Mouse (Mus musculus) induced T-regulatory cell, adult 2 months (primary cell): ENCODE measurements around the gene Fbxl18.
"Not testable (repeated sequence)": the region's sequence is repeated elsewhere in the genome, so short reads cannot be mapped to it uniquely, and the experiment has no call there.

Source experiments
- DNase-seq: peaks from one replicate; pipeline ENCODE4 v3.0.0-alpha.2; 2012; ENCODE audit warnings: low read depth

Gene Fbxl18

GRCm38 (mm10) chr5:142873718-142874117 is 21.5 kb downstream of the Fbxl18 start:
- no peak for DNase-seq

- DNase-seq = no peak
Measured at GRCm38 (mm10) chr5:142871765-142872164, 23.5 kb downstream of the Fbxl18 start.

- no peak for DNase-seq
Measured at GRCm38 (mm10) chr5:142869463-142869862, 25.8 kb downstream of the Fbxl18 start.

- no peak for DNase-seq
Measured at GRCm38 (mm10) chr5:142857763-142858229, 37.4 kb downstream of the Fbxl18 start.

GRCm38 (mm10) chr5:142856408-142856807 is 38.8 kb downstream of the Fbxl18 start:
- peak; percentile 21 for DNase-seq

- DNase-seq = peak; percentile 60
Measured at GRCm38 (mm10) chr5:142854877-142855276, 40.3 kb downstream of the Fbxl18 start.

GRCm38 (mm10) chr5:142853585-142853984 is 41.6 kb downstream of the Fbxl18 start:
- DNase-seq = no peak

- no peak for DNase-seq
Measured at GRCm38 (mm10) chr5:142851681-142852049, 43.6 kb downstream of the Fbxl18 start.

GRCm38 (mm10) chr5:142850916-142851680 is 44.1 kb downstream of the Fbxl18 start:
- DNase-seq = no peak

GRCm38 (mm10) chr5:142850476-142850875 is 44.7 kb downstream of the Fbxl18 start:
- DNase-seq = no peak

GRCm38 (mm10) chr5:142848911-142849310 is 46.3 kb downstream of the Fbxl18 start:
- DNase-seq = no peak

- no peak for DNase-seq
Measured at GRCm38 (mm10) chr5:142848149-142848548, 47.1 kb downstream of the Fbxl18 start.

- DNase-seq = peak; percentile 51
Measured at GRCm38 (mm10) chr5:142844467-142844866, 50.8 kb downstream of the Fbxl18 start.

GRCm38 (mm10) chr5:142842137-142842642 is 53.0 kb downstream of the Fbxl18 start:
- no peak for DNase-seq

GRCm38 (mm10) chr5:142841372-142842136 is 53.7 kb downstream of the Fbxl18 start:
- no peak for DNase-seq

GRCm38 (mm10) chr5:142837427-142837826 is 57.8 kb downstream of the Fbxl18 start:
- not testable (repeated sequence) for DNase-seq

GRCm38 (mm10) chr5:142836891-142837290 is 58.3 kb downstream of the Fbxl18 start:
- no peak for DNase-seq

GRCm38 (mm10) chr5:142833646-142834438 is 61.4 kb downstream of the Fbxl18 start:
- DNase-seq = no peak

GRCm38 (mm10) chr5:142826131-142826530 is 69.1 kb downstream of the Fbxl18 start:
- DNase-seq = no peak

GRCm38 (mm10) chr5:142825665-142826064 is 69.6 kb downstream of the Fbxl18 start:
- DNase-seq = no peak

- no peak for DNase-seq
Measured at GRCm38 (mm10) chr5:142824091-142824490, 71.1 kb downstream of the Fbxl18 start.
